30 mouse cellular contexts compared by ENCODE assay signal in genomic region chr14:121954129-121954528, GRCm38 (mm10). TPM values are rescaled to one million over a fixed set of nuclear protein-coding genes. Genes with fewer than 3 reads are reported as not detected.
A peak's percentile ranks its signal among the peaks of the same experiment; 100 is the strongest.
DNase-seq lines count a peak whose midpoint lies in the region; ATAC-seq lines count a peak whose summit lies in the region.
"Had no signal": no experiment of that assay in that cellular context is flagged by ENCODE, and none has a peak within 500 bp of the region (broad histone marks: within the 10 kb centered on the region; RNA-seq: fewer than 3 reads in every experiment).

No protein-coding gene starts in this region.

- H3K9ac ChIP-seq in heart, embryonic 12.5 days, result no peak overlapping the region
- H3K9ac ChIP-seq in intestine, embryonic 14.5 days (ENCODE audit: low read length), result no peak overlapping the region
- no peak overlapping the region for H3K9ac ChIP-seq in intestine, embryonic 15.5 days
- H3K9ac ChIP-seq: embryonic facial prominence, embryonic 13.5 days; forebrain, embryonic 12.5 days; forebrain, embryonic 15.5 days; hindbrain, embryonic 12.5 days; hindbrain, embryonic 15.5 days had no signal

- peak overlapping the region; percentile 8; the same call in 1 of the 2 replicates for H3K4me2 ChIP-seq in heart, embryonic 12.5 days
- no peak overlapping the region for H3K4me2 ChIP-seq in intestine, embryonic 14.5 days (ENCODE audit: low read length)
- no peak overlapping the region for H3K4me2 ChIP-seq in intestine, embryonic 15.5 days (replicated peaks)
- H3K4me2 ChIP-seq: embryonic facial prominence, embryonic 13.5 days; forebrain, embryonic 12.5 days; forebrain, embryonic 15.5 days; hindbrain, embryonic 12.5 days; hindbrain, embryonic 15.5 days had no signal

- no peak overlapping the region for H3K4me3 ChIP-seq in heart, embryonic 12.5 days
- H3K4me3 ChIP-seq in intestine, embryonic 14.5 days (ENCODE audit: low read depth, low read length), result no peak overlapping the region
- H3K4me3 ChIP-seq in intestine, embryonic 15.5 days (replicated peaks), result no peak overlapping the region
- H3K4me3 ChIP-seq: embryonic facial prominence, embryonic 10.5 days; embryonic facial prominence, embryonic 13.5 days; erythroblast, embryonic 14.5 days; forebrain, embryonic 12.5 days; forebrain, embryonic 15.5 days; hindbrain, embryonic 12.5 days; hindbrain, embryonic 15.5 days had no signal

- H3K4me1 ChIP-seq in heart, embryonic 12.5 days (replicated peaks), result peaks cover 16% of the 10 kb centered on the region
- peaks cover 2% of the 10 kb centered on the region; the same call in 1 of the 2 replicates for H3K4me1 ChIP-seq in intestine, embryonic 14.5 days (replicated peaks; ENCODE audit: control insufficient read depth, insufficient read depth, low read length)
- 0 out of 2 replicates have a peak, but pooled peaks cover 5% of the 10 kb centered on the region for H3K4me1 ChIP-seq in intestine, embryonic 15.5 days (replicated peaks)
- H3K4me1 ChIP-seq: embryonic facial prominence, embryonic 10.5 days; forebrain, embryonic 12.5 days; forebrain, embryonic 15.5 days; hindbrain, embryonic 12.5 days; hindbrain, embryonic 15.5 days had no signal

- H3K36me3 ChIP-seq in heart, embryonic 12.5 days, result no peaks in the 10 kb centered on the region
- H3K36me3 ChIP-seq in intestine, embryonic 14.5 days (ENCODE audit: control insufficient read depth, insufficient read depth, low read length), result 0 out of 2 replicates have a peak, but pooled peaks cover 9% of the 10 kb centered on the region
- no peaks in the 10 kb centered on the region for H3K36me3 ChIP-seq in intestine, embryonic 15.5 days
- H3K36me3 ChIP-seq: embryonic facial prominence, embryonic 13.5 days; forebrain, embryonic 12.5 days; forebrain, embryonic 15.5 days; hindbrain, embryonic 12.5 days; hindbrain, embryonic 15.5 days had no signal

- 0 out of 2 replicates have a peak, but pooled peaks have one; percentile 37 for ATAC-seq in heart, embryonic 12.5 days (ENCODE audit: insufficient number of reproducible peaks, low FRiP score)
- no peak for ATAC-seq in intestine, embryonic 14.5 days (replicated peaks; ENCODE audit: low FRiP score, low TSS enrichment, low read depth)
- ATAC-seq in intestine, embryonic 15.5 days, result no peak
- ATAC-seq: forebrain, embryonic 15.5 days; intestine, embryonic 16.5 days; Patski had no signal

- DNase-seq in heart, adult 18-20 months, result no peak
- DNase-seq in intestine, embryonic 14.5 days (ENCODE audit: low spot score), result peak; percentile 37
- peak; percentile 13 for DNase-seq in R1 (ENCODE audit: low read depth, low spot score)
- DNase-seq in lung, postnatal 25 days (ENCODE audit: low spot score), result no peak
- DNase-seq: adrenal gland, adult 2 months; adrenal gland, postnatal 14 days; B cell, adult 2 months; cerebellum, adult 11-12 months; cerebellum, adult 8-10 months; cerebellum, postnatal 10 days; cerebellum, postnatal 36 days; embryo, embryonic 11 days; gastrocnemius, postnatal 25 days; heart, postnatal 14 days; kidney, adult 18-20 months had no signal

- no peak overlapping the region for H3K27ac ChIP-seq in heart, embryonic 12.5 days (ENCODE audit: poor library complexity, severe bottlenecking)
- no peak overlapping the region for H3K27ac ChIP-seq in intestine, embryonic 14.5 days (ENCODE audit: low read depth)
- no peak overlapping the region for H3K27ac ChIP-seq in intestine, embryonic 15.5 days
- H3K27ac ChIP-seq: embryonic facial prominence, embryonic 10.5 days; embryonic facial prominence, embryonic 13.5 days; forebrain, embryonic 12.5 days; forebrain, embryonic 15.5 days; hindbrain, embryonic 12.5 days; hindbrain, embryonic 15.5 days had no signal

- no peaks in the 10 kb centered on the region for H3K27me3 ChIP-seq in heart, embryonic 12.5 days (replicated peaks)
- no peaks in the 10 kb centered on the region for H3K27me3 ChIP-seq in intestine, embryonic 14.5 days (replicated peaks; ENCODE audit: control insufficient read depth, insufficient read depth, low read length)
- no peaks in the 10 kb centered on the region for H3K27me3 ChIP-seq in intestine, embryonic 15.5 days (replicated peaks)
- H3K27me3 ChIP-seq: CH12.LX; embryonic facial prominence, embryonic 13.5 days; forebrain, embryonic 12.5 days; forebrain, embryonic 15.5 days; hindbrain, embryonic 12.5 days; hindbrain, embryonic 15.5 days; Patski had no signal

- no peaks in the 10 kb centered on the region for H3K9me3 ChIP-seq in heart, embryonic 12.5 days (replicated peaks)
- H3K9me3 ChIP-seq in intestine, embryonic 14.5 days (ENCODE audit: control insufficient read depth, low read length), result no peaks in the 10 kb centered on the region
- H3K9me3 ChIP-seq in intestine, embryonic 15.5 days, result no peaks in the 10 kb centered on the region
- H3K9me3 ChIP-seq: embryonic facial prominence, embryonic 10.5 days; embryonic facial prominence, embryonic 13.5 days; forebrain, embryonic 12.5 days; forebrain, embryonic 15.5 days; G1E; hindbrain, embryonic 12.5 days; hindbrain, embryonic 15.5 days had no signal

- 49% methylated on average over 11 of the region's 11 CpGs for WGBS in heart, embryonic 12.5 days
- 93% methylated on average over 11 of the region's 11 CpGs for WGBS in intestine, embryonic 14.5 days
- 95% methylated on average over 11 of the region's 11 CpGs for WGBS in intestine, embryonic 15.5 days

RNA-seq across cellular contexts. Expression of gene Gpr183, which starts 10.9 kb away (rescaled TPM):
- polyA plus RNA-seq in heart, embryonic 12.5 days (2016; fragmentation: Nextera tagmentation; extraction: Ambion mirVana), result 1.6 and 1.7 TPM in 2 replicates
- total RNA-seq in heart, adult 18-20 months (2021), result 1 to 10 TPM in 1 of 2 experiments, under 1 TPM in 1; 0.62 to 1.8 TPM
- 3.4 and 4.7 TPM in 2 replicates for polyA plus RNA-seq in intestine, embryonic 14.5 days (2014; fragmentation: Nextera tagmentation; extraction: Ambion mirVana)
- 3.7 TPM in 2 replicates for polyA plus RNA-seq in intestine, embryonic 15.5 days (2015; fragmentation: Nextera tagmentation; extraction: Ambion mirVana)
- polyA plus RNA-seq: Patski had no signal

RNA-seq across cellular contexts. Expression of gene Gpr18, which starts 38.5 kb away (rescaled TPM):
- 0.17 and 0.29 TPM in 2 replicates for polyA plus RNA-seq in heart, embryonic 12.5 days (2016; fragmentation: Nextera tagmentation; extraction: Ambion mirVana)
- 1 to 10 TPM in 1 of 2 experiments, under 1 TPM in 1; 0.22 to 1.8 TPM for total RNA-seq in heart, adult 18-20 months (2021)
- polyA plus RNA-seq in intestine, embryonic 14.5 days (2014; fragmentation: Nextera tagmentation; extraction: Ambion mirVana), result 0.23 and 0.62 TPM in 2 replicates
- polyA plus RNA-seq in intestine, embryonic 15.5 days (2015; fragmentation: Nextera tagmentation; extraction: Ambion mirVana), result 0.29 and 0.34 TPM in 2 replicates
- total RNA-seq: gastrocnemius, adult 8-10 months; gastrocnemius, postnatal 25 days had no signal
- polyA plus RNA-seq: erythroblast, embryonic 14.5 days; G1E; heart, embryonic 14.5 days; hindbrain, embryonic 12.5 days had no signal

Comparison
In these comparisons a context has a peak if more than half of its experiments do, and no peak if none do; other contexts are left out.
1. DNase-seq: peak in intestine, embryonic 14.5 days (single experiment) and R1 (single experiment); none in heart, adult 18-20 months (0 of 2) and lung, postnatal 25 days (single experiment).